Mouse (Mus musculus): ENCODE data around the gene Haus6. TPM values are rescaled to one million over a fixed set of nuclear protein-coding genes. Genes with fewer than 3 reads are reported as not detected.

The Haus6 gene
- total RNA-seq (2023) = 10 to 100 TPM in 1 of 2 experiments, 1 to 10 TPM in 1; 10.0 to 11.3 TPM

GRCm38 (mm10) chr4:86611524-86612288 is at the start of gene Haus6:
TSS of gene Haus6 (minus strand) at chr4:86612055.

GRCm38 (mm10) chr4:86575283-86575983 is 36.4 kb downstream of the Haus6 start, which contains the start of gene Rraga:
TSS of gene Rraga (plus strand) at chr4:86575668.

GRCm38 (mm10) chr4:86558228-86558627 is 53.6 kb downstream of the Haus6 start, which contains the start of gene Saxo1:
TSS of gene Saxo1 (minus strand) at chr4:86558328.

Other genes starting within 250 kb of the Haus6 start
- gene Saxo1, start 53.7 kb downstream of the Haus6 start, total RNA-seq (2023) = not detected
- gene Rraga, start 36.4 kb downstream of the Haus6 start, total RNA-seq (2023) = 10 to 100 TPM; 41.6 to 43.4 TPM
- gene Plin2, start 58.0 kb upstream of the Haus6 start, total RNA-seq (2023) = 100 to 1,000 TPM; 183 to 191 TPM
- 10 to 100 TPM; 12.0 to 17.4 TPM for gene Dennd4c, start 136.5 kb upstream of the Haus6 start, total RNA-seq (2023)
- gene Rps6, start 245.4 kb upstream of the Haus6 start, total RNA-seq (2023) = 100 to 1,000 TPM; 663 to 695 TPM